Comparison of ENCODE assay signal across 29 mouse cellular contexts in genomic region chr9:37126197-37126596, GRCm38 (mm10). TPM values are rescaled to one million over a fixed set of nuclear protein-coding genes. Genes with fewer than 3 reads are reported as not detected.
DNase-seq lines count a peak whose midpoint lies in the region; ATAC-seq lines count a peak whose summit lies in the region.
"Had no signal": no experiment of that assay in that cellular context is flagged by ENCODE, and none has a peak within 500 bp of the region (broad histone marks: within the 10 kb centered on the region; RNA-seq: fewer than 3 reads in every experiment).

No protein-coding gene starts in this region.

- no peaks in the 10 kb centered on the region for H3K36me3 ChIP-seq in heart, embryonic 11.5 days (ENCODE audit: control insufficient read depth, insufficient read depth, low read length)
- no peaks in the 10 kb centered on the region for H3K36me3 ChIP-seq in hindbrain, embryonic 14.5 days (replicated peaks; ENCODE audit: control insufficient read depth, insufficient read depth)
- H3K36me3 ChIP-seq: heart, embryonic 13.5 days; hindbrain, embryonic 13.5 days; limb, embryonic 10.5 days; limb, embryonic 15.5 days; liver, embryonic 13.5 days; midbrain, embryonic 15.5 days; neural tube, embryonic 15.5 days; stomach, embryonic 15.5 days had no signal

- no peaks in the 10 kb centered on the region for H3K9me3 ChIP-seq in heart, embryonic 11.5 days (replicated peaks; ENCODE audit: control insufficient read depth, low read length)
- no peaks in the 10 kb centered on the region for H3K9me3 ChIP-seq in hindbrain, embryonic 14.5 days (ENCODE audit: control insufficient read depth, low read length)
- H3K9me3 ChIP-seq: forebrain, embryonic 13.5 days; heart, embryonic 13.5 days; hindbrain, embryonic 13.5 days; limb, embryonic 10.5 days; limb, embryonic 15.5 days; liver, embryonic 13.5 days; midbrain, embryonic 10.5 days; midbrain, embryonic 15.5 days; neural tube, embryonic 15.5 days; stomach, embryonic 15.5 days had no signal

- no peak for ATAC-seq in heart, embryonic 11.5 days (replicated peaks; ENCODE audit: insufficient number of reproducible peaks, low FRiP score, low TSS enrichment)
- ATAC-seq in hindbrain, embryonic 14.5 days (ENCODE audit: low FRiP score): no peak
- ATAC-seq: forebrain, embryonic 13.5 days; intestine, postnatal 0 days; midbrain, embryonic 15.5 days had no signal

- H3K4me2 ChIP-seq in heart, embryonic 11.5 days: no peak overlapping the region
- H3K4me2 ChIP-seq in hindbrain, embryonic 14.5 days (replicated peaks): no peak overlapping the region
- H3K4me2 ChIP-seq: forebrain, embryonic 13.5 days; heart, embryonic 13.5 days; hindbrain, embryonic 13.5 days; limb, embryonic 15.5 days; liver, embryonic 13.5 days; lung, embryonic 14.5 days; midbrain, embryonic 15.5 days; neural tube, embryonic 15.5 days; stomach, embryonic 15.5 days had no signal

- no peak overlapping the region for H3K4me3 ChIP-seq in heart, embryonic 11.5 days (ENCODE audit: low read depth, low read length)
- no peak overlapping the region for H3K4me3 ChIP-seq in hindbrain, embryonic 14.5 days (replicated peaks; ENCODE audit: low read length)
- H3K4me3 ChIP-seq: erythroblast, embryonic 14.5 days; forebrain, embryonic 13.5 days; heart, embryonic 13.5 days; hindbrain, embryonic 13.5 days; limb, embryonic 10.5 days; limb, embryonic 15.5 days; liver, embryonic 13.5 days; midbrain, embryonic 10.5 days; midbrain, embryonic 15.5 days; neural tube, embryonic 15.5 days; stomach, embryonic 15.5 days had no signal

- DNase-seq in heart, adult 11 months: peak; percentile 96
- no peak for DNase-seq in heart, adult 8-10 months (ENCODE audit: low spot score)
- DNase-seq in heart, postnatal 36 days: peak; percentile 42 to 60
- peak; percentile 17 for DNase-seq in urinary bladder, adult 2 months (ENCODE audit: low spot score)
- DNase-seq in urinary bladder, postnatal 25 days (ENCODE audit: low spot score): no peak
- no peak for DNase-seq in hindbrain, embryonic 14.5 days (ENCODE audit: low spot score)
- DNase-seq: adrenal gland, postnatal 25 days; B cell, adult 2 months; cerebellum, adult 11-12 months; cerebellum, postnatal 10 days; kidney, adult 9 months; kidney, postnatal 10 days; liver, embryonic 13.5 days; lung, embryonic 14.5 days; retina, postnatal 1 day; right cerebral cortex, postnatal 14 days had no signal

- 78% methylated on average over 2 of the region's 2 CpGs for WGBS in heart, embryonic 11.5 days (ENCODE audit: insufficient replicate concordance)
- 96% methylated on average over 2 of the region's 2 CpGs for WGBS in hindbrain, embryonic 14.5 days

- no peaks in the 10 kb centered on the region for H3K4me1 ChIP-seq in heart, embryonic 11.5 days (ENCODE audit: control insufficient read depth, insufficient read depth, low read length)
- H3K4me1 ChIP-seq in hindbrain, embryonic 14.5 days (replicated peaks; ENCODE audit: control insufficient read depth, insufficient read depth, low read length): peaks cover 22% of the 10 kb centered on the region
- H3K4me1 ChIP-seq: liver, embryonic 13.5 days; stomach, embryonic 15.5 days had no signal

- no peaks in the 10 kb centered on the region for H3K27me3 ChIP-seq in heart, embryonic 11.5 days (ENCODE audit: control insufficient read depth, insufficient read depth, low read length)
- H3K27me3 ChIP-seq in hindbrain, embryonic 14.5 days (ENCODE audit: control insufficient read depth, insufficient read depth, low read length): no peaks in the 10 kb centered on the region
- H3K27me3 ChIP-seq: heart, embryonic 13.5 days; liver, embryonic 13.5 days; midbrain, embryonic 15.5 days; neural tube, embryonic 15.5 days; stomach, embryonic 15.5 days had no signal

- no peak overlapping the region for H3K9ac ChIP-seq in heart, embryonic 11.5 days (ENCODE audit: low read depth, low read length)
- no peak overlapping the region for H3K9ac ChIP-seq in hindbrain, embryonic 14.5 days
- H3K9ac ChIP-seq: forebrain, embryonic 13.5 days; heart, embryonic 13.5 days; hindbrain, embryonic 13.5 days; limb, embryonic 15.5 days; liver, embryonic 13.5 days; lung, embryonic 14.5 days; midbrain, embryonic 15.5 days; neural tube, embryonic 15.5 days; stomach, embryonic 15.5 days had no signal

- H3K27ac ChIP-seq in heart, embryonic 11.5 days (ENCODE audit: low read depth, low read length): no peak overlapping the region
- no peak overlapping the region for H3K27ac ChIP-seq in hindbrain, embryonic 14.5 days
- H3K27ac ChIP-seq: forebrain, embryonic 13.5 days; heart, embryonic 13.5 days; hindbrain, embryonic 13.5 days; limb, embryonic 10.5 days; limb, embryonic 15.5 days; liver, embryonic 13.5 days; midbrain, embryonic 10.5 days; midbrain, embryonic 15.5 days; stomach, embryonic 15.5 days had no signal

- intact Hi-C loops in heart, postnatal 36 days (cut with DNase I): no loop called here

RNA-seq across cellular contexts. Expression of gene Pknox2, which starts 21.0 kb away (rescaled TPM):
- total RNA-seq in heart, adult 8-10 months (2022): 1 to 10 TPM; 8.3 to 10.0 (median 9.8) TPM
- 1 to 10 TPM; 7.6 to 7.7 TPM for total RNA-seq in heart, postnatal 36 days (2021)
- 5.2 and 6.3 TPM in 2 replicates for polyA plus RNA-seq in heart, embryonic 11.5 days (2014; fragmentation: Nextera tagmentation; extraction: Ambion mirVana)
- 13.6 and 17.0 TPM in 2 replicates for polyA plus RNA-seq in urinary bladder, adult 2 months (2012; rRNA removed)
- 25.1 and 25.8 TPM in 2 replicates for polyA plus RNA-seq in hindbrain, embryonic 14.5 days (2014; fragmentation: Nextera tagmentation; extraction: Ambion mirVana)
- total RNA-seq: megakaryocyte progenitor cell, adult 5-6 weeks had no signal
- polyA plus RNA-seq: erythroblast, embryonic 14.5 days had no signal

Comparison
In these comparisons a context has a peak if more than half of its experiments do, and no peak if none do; other contexts are left out.
1. DNase-seq: peak in heart, adult 11 months (single experiment), heart, postnatal 36 days (2 of 2) and urinary bladder, adult 2 months (single experiment); none in heart, adult 8-10 months (single experiment), urinary bladder, postnatal 25 days (single experiment) and hindbrain, embryonic 14.5 days (single experiment).